Comparison of ENCODE assay signal across 8 mouse cellular contexts in the genomic region with DNA sequence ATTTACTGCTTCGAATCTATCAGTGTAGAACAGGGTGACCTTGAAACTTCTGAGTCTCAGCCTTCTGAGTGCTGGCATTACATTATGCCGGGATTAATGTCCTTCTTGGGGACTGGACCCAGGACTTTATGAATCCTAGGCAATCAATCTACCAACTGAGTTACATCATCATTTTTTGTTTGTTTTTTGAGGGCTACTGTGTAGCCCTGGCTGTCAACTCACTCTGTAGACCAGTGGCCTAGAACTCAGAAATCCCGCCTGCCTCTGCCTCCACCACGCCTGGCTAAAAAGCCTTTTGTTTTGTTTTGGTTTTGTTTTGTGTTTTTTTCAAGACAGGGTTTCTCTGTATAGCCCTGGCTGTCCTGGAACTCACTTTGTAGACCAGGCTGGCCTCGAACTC. TPM values are rescaled to one million over a fixed set of nuclear protein-coding genes. Genes with fewer than 3 reads are reported as not detected.
DNase-seq lines count a peak whose midpoint lies in the region; ATAC-seq and TF ChIP-seq lines count a peak whose summit lies in the region.

No protein-coding gene starts in this region.

- no peak for TF ChIP-seq POLR2A in kidney, adult 2 months (IDR thresholded peaks at IDR 0.05; ENCODE audit: low read depth, low read length)
- no peak for TF ChIP-seq POLR2A in bone marrow macrophage, adult 2 months (IDR thresholded peaks at IDR 0.05; ENCODE audit: borderline replicate concordance, low read depth, low read length)

- H3K4me2 ChIP-seq in hindbrain, embryonic 16.5 days (ENCODE audit: low read length), result peak overlapping the region; percentile 40
- peak overlapping the region; percentile 42 for H3K4me2 ChIP-seq in midbrain, embryonic 16.5 days (ENCODE audit: low read length)

- peak overlapping the region; percentile 30; the same call in 1 of the 2 replicates for H3K4me3 ChIP-seq in kidney, adult 2 months (ENCODE audit: insufficient read depth, low read depth, low read length)
- peak overlapping the region; percentile 25 for H3K4me3 ChIP-seq in bone marrow macrophage, adult 2 months (ENCODE audit: insufficient read depth, low read length)
- H3K4me3 ChIP-seq in hindbrain, embryonic 16.5 days (ENCODE audit: low read length), result peak overlapping the region; percentile 72
- no peak overlapping the region for H3K4me3 ChIP-seq in midbrain, embryonic 16.5 days (ENCODE audit: low read depth, low read length)

- no peaks in the 10 kb centered on the region for H3K27me3 ChIP-seq in kidney, adult 2 months (replicated peaks; ENCODE audit: control insufficient read depth, insufficient read depth, low read length)
- no peaks in the 10 kb centered on the region for H3K27me3 ChIP-seq in hindbrain, embryonic 16.5 days (replicated peaks; ENCODE audit: control insufficient read depth, insufficient read depth, low read length)
- no peaks in the 10 kb centered on the region for H3K27me3 ChIP-seq in midbrain, embryonic 16.5 days (ENCODE audit: control insufficient read depth, insufficient read depth, low read depth, low read length)

- peak overlapping the region; percentile 84 for H3K27ac ChIP-seq in kidney, adult 2 months (ENCODE audit: insufficient read depth, low read depth, low read length)
- H3K27ac ChIP-seq in bone marrow macrophage, adult 2 months (ENCODE audit: insufficient read depth, low read depth, low read length), result peak overlapping the region; percentile 79
- peak overlapping the region; percentile 98 for H3K27ac ChIP-seq in hindbrain, embryonic 16.5 days (ENCODE audit: low read depth, low read length)
- peak overlapping the region; percentile 100 for H3K27ac ChIP-seq in midbrain, embryonic 16.5 days (ENCODE audit: low read length)

- WGBS in kidney, adult 2 months, result 67% methylated on average over 5 of the region's 5 CpGs
- WGBS in hindbrain, embryonic 16.5 days, result 88% methylated on average over 5 of the region's 5 CpGs
- WGBS in midbrain, embryonic 16.5 days, result 89% methylated on average over 5 of the region's 5 CpGs

- H3K9me3 ChIP-seq in hindbrain, embryonic 16.5 days (ENCODE audit: control insufficient read depth, low read length), result no peaks in the 10 kb centered on the region
- no peaks in the 10 kb centered on the region for H3K9me3 ChIP-seq in midbrain, embryonic 16.5 days (replicated peaks; ENCODE audit: control insufficient read depth, low read length, poor library complexity, severe bottlenecking)

- peaks cover 2% of the 10 kb centered on the region; the same call in 1 of the 2 replicates for H3K4me1 ChIP-seq in kidney, adult 2 months (ENCODE audit: control insufficient read depth, insufficient read depth, low read length)
- H3K4me1 ChIP-seq in bone marrow macrophage, adult 2 months (ENCODE audit: control insufficient read depth, insufficient read depth, low read length), result peaks cover 14% of the 10 kb centered on the region
- H3K4me1 ChIP-seq in hindbrain, embryonic 16.5 days (ENCODE audit: control insufficient read depth, insufficient read depth, low read depth, low read length), result peaks cover 7% of the 10 kb centered on the region
- peaks cover 10% of the 10 kb centered on the region for H3K4me1 ChIP-seq in midbrain, embryonic 16.5 days (ENCODE audit: control insufficient read depth, insufficient read depth, low read length)

- TF ChIP-seq CTCF in kidney, adult 2 months (conservative IDR thresholded peaks at IDR 0.05; ENCODE audit: insufficient read depth, insufficient read length, low read depth, low read length), result no peak
- TF ChIP-seq CTCF in bone marrow macrophage, adult 2 months (IDR thresholded peaks at IDR 0.05; ENCODE audit: low read depth, low read length), result no peak

- no peak for ATAC-seq in hindbrain, embryonic 16.5 days
- ATAC-seq in midbrain, embryonic 16.5 days, result no peak

- H3K36me3 ChIP-seq in kidney, adult 2 months (ENCODE audit: control insufficient read depth, insufficient read depth, low read length), result no peaks in the 10 kb centered on the region
- no peaks in the 10 kb centered on the region for H3K36me3 ChIP-seq in hindbrain, embryonic 16.5 days (ENCODE audit: control insufficient read depth, insufficient read depth, low read length)
- H3K36me3 ChIP-seq in midbrain, embryonic 16.5 days (ENCODE audit: control insufficient read depth, insufficient read depth, low read length), result no peaks in the 10 kb centered on the region

- H3K9ac ChIP-seq in hindbrain, embryonic 16.5 days (ENCODE audit: low read depth, low read length), result no peak overlapping the region
- H3K9ac ChIP-seq in midbrain, embryonic 16.5 days (ENCODE audit: low read depth, low read length), result peak overlapping the region; percentile 46; the same call in 1 of the 2 replicates

- no peak for DNase-seq in kidney, adult 2 months
- no peak for DNase-seq in kidney, postnatal 36 days
- no peak for DNase-seq in embryo, embryonic 10.5 days (ENCODE audit: low spot score)
- no peak for DNase-seq in cerebellum, adult 11-12 months
- no peak for DNase-seq in natural killer cell, adult 2 months (ENCODE audit: low spot score in 2 of 2)

RNA-seq across cellular contexts. Expression of gene Snx3, which starts 0.7 kb away (rescaled TPM):
- 348 and 430 TPM in 2 replicates for polyA plus RNA-seq in kidney, adult 2 months (2012; rRNA removed)
- polyA plus RNA-seq in bone marrow macrophage, adult 2 months (2012; ENCODE audit: insufficient read depth, insufficient read length, missing spikeins), result 318 and 328 TPM in 2 replicates
- 339 and 365 TPM in 2 replicates for polyA plus RNA-seq in hindbrain, embryonic 16.5 days (2015; fragmentation: Nextera tagmentation; extraction: Ambion mirVana)
- 295 and 334 TPM in 2 replicates for polyA plus RNA-seq in midbrain, embryonic 16.5 days (2015; fragmentation: Nextera tagmentation; extraction: Ambion mirVana)

RNA-seq across cellular contexts. Expression of gene Afg1l, which starts 22.8 kb away (rescaled TPM):
- 14.9 and 21.7 TPM in 2 replicates for polyA plus RNA-seq in kidney, adult 2 months (2012; rRNA removed)
- 6.5 and 8.2 TPM in 2 replicates for polyA plus RNA-seq in bone marrow macrophage, adult 2 months (2012; ENCODE audit: insufficient read depth, insufficient read length, missing spikeins)
- polyA plus RNA-seq in hindbrain, embryonic 16.5 days (2015; fragmentation: Nextera tagmentation; extraction: Ambion mirVana), result 9.5 and 10.1 TPM in 2 replicates
- polyA plus RNA-seq in midbrain, embryonic 16.5 days (2015; fragmentation: Nextera tagmentation; extraction: Ambion mirVana), result 8.1 and 9.2 TPM in 2 replicates
